Mouse (Mus musculus) mature B cell (primary cell): ENCODE results near the gene Rab3c.

Experiments
- in situ Hi-C: fragments of 300-500 bp; cut with MboI; formaldehyde crosslinking; loops from 2 replicates; pipeline ENCODE4 v1.14.3; 2019

The Rab3c gene

DNA sequence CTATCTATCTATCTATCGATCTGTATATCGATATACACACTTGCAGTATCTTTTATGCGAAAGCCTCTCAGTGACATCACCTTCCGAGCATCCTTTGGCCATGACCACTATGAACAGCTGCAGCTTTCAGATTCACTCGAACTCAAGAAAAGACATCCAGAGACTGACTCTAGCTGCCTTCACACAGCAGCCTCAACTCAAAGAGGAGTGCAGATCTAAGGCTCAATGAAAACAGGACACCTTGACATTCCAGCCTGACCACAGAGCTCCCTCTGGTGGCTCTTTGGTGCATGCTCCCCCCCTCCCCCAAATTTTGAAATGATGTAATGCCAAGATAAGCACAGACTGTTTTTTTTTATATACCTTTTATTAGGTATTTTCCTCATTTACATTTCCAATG, 257.8 kb downstream of the Rab3c start:
- in situ Hi-C loops = no loop called here

DNA sequence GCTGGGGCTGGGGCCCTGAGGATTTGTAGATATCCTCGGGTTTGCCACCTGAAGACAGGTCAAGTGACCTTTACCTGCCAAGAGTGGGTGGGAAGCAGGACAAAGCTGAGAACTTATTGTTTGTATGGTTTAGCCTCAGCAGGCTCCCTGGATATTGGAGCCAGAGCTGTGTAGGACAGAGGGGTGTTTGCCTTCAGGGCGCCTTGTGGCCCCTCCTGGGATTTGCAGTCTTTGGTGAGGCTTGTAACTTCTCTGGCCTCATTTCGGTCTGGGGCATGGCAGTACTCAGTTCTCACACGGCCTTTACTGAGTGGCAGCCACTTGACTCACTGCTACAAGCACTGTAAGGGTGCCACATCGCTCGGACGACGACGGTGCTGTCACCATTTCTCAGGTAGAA, 261.0 kb downstream of the Rab3c start:
- in situ Hi-C loops = loop anchor here (10.0 kb wide), 2 partner anchors 105 to 245 kb away; no protein-coding TSS in a partner anchor

DNA sequence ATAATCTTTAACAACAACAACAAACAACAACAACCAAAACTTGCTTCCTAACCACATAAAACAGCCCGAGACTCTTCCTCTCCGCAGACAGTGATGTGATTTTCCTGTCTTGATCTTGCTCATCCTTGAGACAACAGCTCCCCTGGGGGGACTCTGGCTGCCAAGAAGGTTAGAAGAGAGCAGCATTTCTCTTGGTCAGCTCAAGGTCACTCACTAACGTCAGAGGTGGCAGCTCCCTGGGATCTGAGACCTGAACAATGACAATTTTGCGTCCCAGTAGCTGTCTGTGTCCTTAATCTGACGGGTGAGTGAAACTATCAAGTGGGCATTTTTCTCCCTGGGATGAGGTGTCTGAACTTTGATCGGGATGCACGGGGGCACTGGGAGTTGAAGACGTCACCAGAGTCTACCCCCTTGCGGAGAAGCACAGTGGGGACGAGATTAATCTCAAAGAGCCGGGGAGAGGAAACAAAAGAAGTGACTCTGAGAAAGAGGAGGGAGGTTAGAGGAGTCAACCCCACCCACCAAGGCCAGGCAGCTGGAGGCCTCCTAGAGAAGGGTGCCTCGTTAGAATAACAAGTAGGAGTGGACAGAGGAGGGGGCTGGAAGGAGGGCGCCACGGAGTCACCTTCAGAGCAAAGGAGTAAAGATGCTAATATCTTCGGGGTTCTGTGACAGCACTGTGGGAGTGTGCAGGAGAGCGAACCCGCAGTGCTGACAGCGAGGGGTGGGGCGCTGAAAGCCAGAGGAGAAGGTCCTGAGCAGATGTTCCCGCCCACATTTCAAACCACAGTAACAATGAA, 261.7 kb downstream of the Rab3c start:
- in situ Hi-C loops = loop anchor here (10.0 kb wide), 2 partner anchors 104 to 244 kb away; no protein-coding TSS in a partner anchor

DNA sequence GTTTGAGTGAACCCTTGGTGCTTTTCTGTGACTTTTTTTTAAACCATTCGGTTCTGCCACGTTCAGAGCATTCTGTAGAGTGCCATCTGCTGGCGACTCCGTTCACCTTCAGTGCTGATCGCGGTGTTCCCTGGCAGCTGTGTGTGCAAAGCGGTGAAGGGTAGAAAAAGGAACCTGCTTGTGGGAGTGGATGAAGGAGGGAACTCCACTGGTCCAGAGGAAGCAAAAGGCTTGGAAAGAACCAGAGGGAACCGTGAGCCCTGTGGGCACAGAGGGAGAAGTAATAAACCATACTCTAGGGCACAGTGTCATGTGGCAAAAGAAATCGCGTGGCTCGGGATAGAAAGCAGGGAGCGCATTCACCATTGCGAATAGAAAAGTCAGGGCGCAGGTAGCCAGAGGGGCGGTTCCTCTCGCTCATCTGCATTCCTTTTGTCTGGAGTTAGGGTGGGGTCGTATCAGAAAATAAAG, 262.3 kb downstream of the Rab3c start:
- in situ Hi-C loops = loop anchor here (10.0 kb wide), 2 partner anchors 104 to 244 kb away; no protein-coding TSS in a partner anchor

DNA sequence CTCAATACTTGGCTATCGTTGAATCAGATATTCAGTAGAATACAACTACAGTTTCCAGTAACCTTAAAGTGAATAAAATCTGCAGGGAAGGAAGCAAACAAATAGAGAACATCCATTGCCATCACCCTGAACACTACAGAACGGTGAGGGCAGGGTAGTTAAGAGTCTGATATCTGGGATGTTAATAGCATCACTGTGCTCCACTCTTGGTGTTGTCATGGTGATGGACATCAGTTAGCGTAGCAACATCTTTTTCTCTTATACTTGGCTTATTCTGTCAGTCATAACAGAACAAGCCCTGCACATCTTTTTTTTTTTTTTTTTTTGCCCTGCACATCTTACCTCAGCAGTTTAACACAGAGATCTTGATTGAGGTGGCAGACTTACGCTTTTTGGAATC, 268.8 kb downstream of the Rab3c start:
- in situ Hi-C loops = loop anchor here (10.0 kb wide), 2 partner anchors 97 to 237 kb away; no protein-coding TSS in a partner anchor

DNA sequence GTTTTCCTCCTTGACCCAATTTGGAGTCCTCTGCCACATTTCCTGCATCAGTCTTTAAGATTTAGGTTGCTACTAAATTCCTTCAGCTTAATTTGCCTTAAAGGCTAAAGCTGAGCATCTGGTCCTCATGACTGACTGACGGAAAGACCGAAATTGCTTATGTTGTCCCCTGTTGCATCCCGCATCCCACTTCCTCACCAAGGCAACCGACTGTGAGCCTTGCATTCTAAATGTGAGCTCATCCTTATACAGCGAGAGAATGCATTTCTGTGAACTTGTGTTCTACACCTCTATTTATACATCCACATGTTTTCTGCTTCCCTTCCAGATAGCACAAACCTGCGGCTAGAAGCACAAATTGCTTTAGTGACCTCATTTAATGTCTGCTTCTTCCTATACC, 269.9 kb downstream of the Rab3c start:
- in situ Hi-C loops = loop anchor here (10.0 kb wide), 2 partner anchors 96 to 236 kb away; no protein-coding TSS in a partner anchor

DNA sequence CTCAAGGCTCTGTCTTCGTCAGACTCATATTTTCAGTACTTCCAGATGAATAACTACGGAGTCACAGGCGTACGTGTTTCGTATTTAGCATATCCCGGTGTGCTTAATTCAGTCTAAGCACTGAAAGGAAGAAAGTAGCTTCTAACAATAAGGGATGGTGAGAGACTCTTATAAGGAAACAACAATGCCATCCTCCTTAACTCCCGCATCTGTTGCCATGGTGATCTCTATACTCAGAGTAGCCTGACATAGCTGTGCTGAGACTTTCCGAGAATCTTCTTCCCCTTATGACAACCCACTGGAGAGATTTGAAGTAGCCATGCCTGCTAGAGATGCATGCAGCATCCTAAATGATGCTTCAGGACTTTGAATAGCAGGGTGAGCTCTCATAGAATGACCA, 272.3 kb downstream of the Rab3c start:
- in situ Hi-C loops = no loop called here

DNA sequence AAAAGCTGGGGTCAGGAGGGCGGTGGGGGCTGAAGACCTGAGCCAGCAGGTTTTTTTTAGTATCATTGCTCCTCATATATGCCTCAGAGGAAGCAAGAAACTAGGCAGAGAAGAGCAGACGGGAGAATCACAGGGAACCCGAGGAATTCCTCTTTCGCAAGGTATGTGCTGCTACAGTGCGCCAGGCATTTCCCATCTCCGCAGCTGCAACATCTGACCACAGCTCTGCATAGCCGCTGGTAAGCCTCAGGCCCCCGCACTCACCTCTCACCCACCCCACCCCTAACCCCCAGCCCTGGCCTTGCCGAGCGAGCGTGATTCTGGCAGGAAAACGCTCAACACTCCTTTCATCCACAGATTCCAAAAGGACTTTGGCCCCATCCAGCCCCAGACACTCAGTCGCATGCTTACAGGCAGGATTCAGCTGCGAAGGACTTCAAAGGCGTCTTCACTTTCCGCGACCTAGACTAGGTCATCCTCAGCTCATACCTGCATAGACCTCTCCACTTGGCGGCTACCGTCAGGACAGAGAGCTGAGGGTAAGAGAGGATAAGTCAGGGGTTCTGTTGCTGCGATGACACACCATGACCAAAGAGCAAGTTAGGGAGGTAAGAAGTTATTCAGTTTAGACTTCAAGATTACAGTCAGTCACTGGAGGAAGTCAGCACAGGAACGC, 274.6 kb downstream of the Rab3c start:
- in situ Hi-C loops = no loop called here
